Mouse (Mus musculus) adrenal gland, adult (tissue): ENCODE results near the gene Cdk14.
"Not testable (repeated sequence)": the region's sequence is repeated elsewhere in the genome, so short reads cannot be mapped to it uniquely, and the experiment has no call there.

Experiments used
- DNase-seq, 2 experiments: peaks; one replicate each; pipeline ENCODE4 v3.0.0; 2022 to 2023; ENCODE audit warnings: low spot score in 1 of 2; ENCODE audit not compliant: inconsistent age in 2 of 2

Gene Cdk14

DNA sequence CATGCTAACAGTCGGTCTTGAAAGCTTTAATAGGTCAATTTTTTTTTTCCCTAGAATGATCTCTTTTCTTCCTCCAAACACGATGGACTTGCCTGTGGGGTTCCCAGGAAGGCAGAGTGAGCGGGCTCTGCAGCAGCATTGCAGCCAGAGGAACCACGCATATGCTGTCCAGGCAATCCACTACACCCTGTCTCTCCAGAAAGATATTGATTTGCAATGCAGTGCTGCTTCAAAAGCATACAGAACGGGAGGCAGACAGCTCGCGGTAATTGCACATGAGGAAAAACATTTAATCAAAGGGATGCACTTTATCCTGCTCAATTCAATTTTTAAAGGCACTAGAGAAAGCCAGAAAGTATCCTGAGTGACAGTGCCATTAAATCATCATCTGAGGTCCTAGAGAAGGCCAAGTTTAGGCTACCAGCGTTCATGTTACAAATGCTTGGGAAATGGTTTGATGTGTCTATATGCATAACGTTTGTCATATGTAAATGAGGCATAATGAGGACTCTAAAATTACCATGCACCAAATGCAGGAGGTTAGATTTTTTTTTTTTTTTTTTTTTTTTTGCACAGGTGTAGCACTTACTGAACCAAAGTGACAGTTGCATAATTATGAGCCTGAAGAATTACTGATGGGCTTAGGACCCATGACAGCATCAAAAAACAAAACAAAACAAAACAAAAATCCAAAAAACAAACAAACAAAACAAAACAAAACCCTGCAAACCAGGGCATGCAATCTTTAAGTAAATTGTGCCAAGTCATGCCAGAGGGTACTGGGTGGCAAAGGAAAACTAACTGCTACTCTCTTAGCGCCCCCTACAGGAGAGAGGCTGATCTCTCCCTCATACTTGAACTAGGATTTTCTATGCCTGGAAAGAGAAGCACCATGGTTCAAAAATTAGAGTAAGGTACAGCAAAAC lies 154.0 kb downstream of the Cdk14 start:
- DNase-seq = peak; percentile 40 to 84

DNA sequence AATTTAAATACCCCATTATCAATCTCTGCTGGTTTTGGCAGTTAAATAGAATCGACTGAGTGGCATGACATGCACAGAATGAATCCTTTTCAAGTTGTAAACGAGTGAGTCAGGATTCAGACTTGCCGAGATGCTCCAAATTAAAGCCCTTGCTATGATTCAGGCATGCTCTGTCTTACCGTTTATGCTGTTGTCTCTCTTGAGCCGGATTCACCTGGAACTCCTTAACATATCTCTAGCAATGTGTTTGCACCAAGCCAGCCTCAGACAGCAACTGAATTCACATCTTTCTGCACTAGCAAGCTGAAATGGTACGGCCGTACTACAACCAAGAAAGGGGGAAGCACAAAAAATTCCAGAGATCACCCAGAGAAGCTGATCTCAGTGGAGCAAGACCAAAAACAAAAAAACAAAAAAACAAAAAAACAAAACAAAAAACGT lies 154.7 kb downstream of the Cdk14 start:
- DNase-seq = peak in 1 of 2 experiments; percentile 58

DNA sequence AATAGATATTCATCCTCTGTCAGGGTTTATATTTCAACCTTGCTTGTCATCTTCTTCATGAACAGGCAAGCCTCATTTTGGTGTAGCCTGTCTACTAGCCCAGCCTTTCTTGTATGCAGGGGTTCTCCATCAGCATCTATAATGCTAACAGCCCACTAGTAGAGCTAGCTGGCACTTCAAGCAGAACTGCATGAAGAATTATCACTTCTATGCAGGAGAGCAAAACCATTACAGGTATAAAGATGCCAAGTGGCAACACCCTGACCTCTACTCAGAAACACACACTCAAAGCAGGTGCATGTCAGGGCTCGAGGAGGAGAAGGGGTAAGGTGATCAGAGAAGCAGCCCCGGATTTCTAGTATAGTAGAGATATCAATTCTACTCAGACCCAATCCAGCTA lies 155.4 kb downstream of the Cdk14 start:
- DNase-seq = no peak

DNA sequence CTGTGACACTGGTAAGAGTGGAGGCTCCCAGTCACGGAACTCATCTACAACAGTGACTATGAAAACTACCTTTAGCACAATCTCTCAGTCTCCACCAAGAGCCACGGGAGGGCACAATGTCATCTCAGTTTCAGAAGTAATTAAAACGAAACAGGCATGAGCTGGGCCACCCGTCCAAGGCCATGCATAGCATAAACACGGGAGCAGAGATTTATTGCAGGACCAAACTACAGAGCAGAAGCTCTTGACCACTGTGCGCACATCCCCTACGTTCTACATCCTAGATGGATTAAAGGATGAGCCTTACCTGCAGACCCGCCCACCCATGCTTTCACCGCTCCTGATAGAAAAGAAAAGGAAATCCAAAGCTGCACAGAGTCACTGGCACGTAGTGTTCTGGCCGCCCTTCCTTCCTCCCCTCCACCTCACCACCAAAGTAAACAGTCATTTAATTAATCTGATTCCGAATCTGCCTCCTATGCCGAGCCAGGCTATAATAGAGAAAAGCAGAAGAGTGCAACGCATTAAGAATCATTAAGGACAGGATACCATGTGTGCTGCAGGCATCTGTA lies 158.3 kb downstream of the Cdk14 start:
- peak in 1 of 2 experiments; percentile 49 for DNase-seq

DNA sequence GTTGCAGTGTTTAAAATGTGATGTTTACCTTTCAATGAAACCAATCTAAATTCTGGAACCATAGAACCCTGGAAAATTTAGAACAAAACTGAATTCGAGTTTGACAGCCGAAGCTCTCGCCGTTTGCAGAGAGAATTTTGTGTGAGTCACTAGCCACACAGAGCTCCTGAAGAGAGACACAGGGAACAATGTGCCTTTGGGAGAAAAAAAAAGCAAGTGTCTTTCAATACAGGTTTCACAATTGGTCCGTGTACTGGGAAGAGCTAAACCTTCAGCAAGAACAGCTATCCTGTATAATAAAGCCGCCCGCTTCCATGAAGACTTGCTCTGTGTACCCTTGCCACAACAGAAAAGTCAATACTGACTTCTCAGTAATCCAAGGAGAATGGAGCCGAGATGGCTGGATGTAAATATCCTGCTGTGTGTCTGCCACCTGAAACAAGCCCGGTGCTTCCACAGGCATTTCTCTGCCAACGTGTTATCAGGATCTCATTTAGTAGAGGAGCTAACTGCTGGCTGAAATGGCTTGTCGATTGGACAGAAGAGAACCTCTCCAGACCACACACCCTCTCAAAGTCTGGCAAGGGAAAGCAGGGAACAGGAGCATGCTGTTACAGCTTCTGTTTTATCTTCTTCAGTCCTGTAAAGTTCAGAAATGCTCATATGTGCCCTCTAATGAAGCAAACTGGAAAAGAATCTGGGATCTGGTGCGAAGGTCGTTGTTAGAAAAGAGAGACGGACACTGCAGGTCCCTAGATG lies 159.0 kb downstream of the Cdk14 start:
- DNase-seq = peak in 1 of 2 experiments; percentile 38

DNA sequence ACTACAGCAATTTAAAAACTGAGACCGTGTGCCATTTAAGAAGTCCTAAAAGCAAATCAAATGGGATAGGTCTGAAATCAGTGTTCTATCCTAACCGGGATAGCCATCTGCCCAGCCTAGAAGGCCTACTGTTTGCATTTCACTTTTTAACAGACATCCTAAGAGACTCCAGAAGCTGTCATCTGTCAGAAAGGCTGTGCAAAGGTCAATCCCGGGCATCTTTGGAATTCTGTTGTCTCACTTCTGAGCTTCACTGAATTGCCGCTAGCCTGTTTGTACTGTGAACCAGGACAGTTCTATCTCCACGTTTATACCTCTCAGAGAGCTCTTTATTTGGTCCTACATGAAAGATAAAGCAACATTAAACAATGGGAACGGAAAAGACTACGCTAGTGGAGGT lies 159.8 kb downstream of the Cdk14 start:
- no peak for DNase-seq

DNA sequence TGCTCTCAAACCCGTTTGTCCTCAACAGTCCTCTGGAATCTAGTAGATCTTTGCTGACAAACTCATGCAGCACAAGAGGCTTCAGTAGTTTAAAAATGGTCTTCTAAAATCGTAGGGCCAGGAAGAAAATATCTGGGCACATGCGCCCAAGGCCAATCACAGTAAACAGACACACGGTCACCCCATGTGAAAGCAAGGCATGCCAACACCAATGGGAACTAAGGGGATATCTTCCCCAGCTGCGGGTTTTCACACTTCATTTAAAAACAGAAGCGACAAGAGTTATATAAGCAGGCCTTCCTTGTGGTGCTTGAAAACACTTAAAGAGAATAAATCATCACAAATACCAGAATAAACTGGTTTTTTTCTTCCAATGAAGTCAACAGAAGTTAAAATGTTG lies 165.7 kb downstream of the Cdk14 start:
- no peak for DNase-seq

DNA sequence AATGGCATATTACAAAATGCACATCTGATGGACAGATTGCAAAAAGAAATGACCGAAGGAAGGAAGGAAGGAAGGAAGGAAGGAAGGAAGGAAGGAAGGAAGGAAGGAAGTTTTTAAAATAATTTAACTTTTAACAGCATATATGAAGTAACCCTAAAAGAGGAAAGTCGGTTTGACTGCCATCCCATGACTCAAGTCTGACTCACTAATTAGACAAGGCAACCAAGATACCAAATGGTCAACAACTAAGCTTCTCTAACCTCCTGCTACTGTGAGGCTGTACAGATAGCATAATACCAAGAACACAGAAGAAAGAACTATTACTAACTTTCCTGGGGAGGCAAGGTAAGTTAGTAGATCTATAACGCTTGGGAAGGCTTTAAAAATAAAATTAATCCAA lies 166.9 kb downstream of the Cdk14 start:
- no peak for DNase-seq

DNA sequence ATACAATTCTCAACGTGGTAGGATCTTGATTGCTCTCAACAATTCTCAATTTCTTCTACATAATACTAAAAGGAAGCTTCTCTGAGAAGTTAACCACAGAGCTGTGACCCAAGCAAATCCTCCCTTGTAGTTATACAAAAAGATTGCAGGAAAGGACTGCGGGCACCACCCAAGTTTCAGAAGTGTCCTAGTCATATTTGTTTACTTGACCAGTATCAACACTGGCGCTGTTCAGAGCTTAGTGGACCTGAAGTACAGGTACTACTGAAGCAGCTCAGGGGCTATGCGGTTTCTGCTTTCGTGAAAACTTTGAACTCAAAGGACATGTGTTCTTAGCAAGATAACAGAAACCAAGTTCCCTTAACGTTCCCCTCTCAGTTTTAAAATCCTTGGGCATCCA lies 172.4 kb downstream of the Cdk14 start:
- no peak for DNase-seq

DNA sequence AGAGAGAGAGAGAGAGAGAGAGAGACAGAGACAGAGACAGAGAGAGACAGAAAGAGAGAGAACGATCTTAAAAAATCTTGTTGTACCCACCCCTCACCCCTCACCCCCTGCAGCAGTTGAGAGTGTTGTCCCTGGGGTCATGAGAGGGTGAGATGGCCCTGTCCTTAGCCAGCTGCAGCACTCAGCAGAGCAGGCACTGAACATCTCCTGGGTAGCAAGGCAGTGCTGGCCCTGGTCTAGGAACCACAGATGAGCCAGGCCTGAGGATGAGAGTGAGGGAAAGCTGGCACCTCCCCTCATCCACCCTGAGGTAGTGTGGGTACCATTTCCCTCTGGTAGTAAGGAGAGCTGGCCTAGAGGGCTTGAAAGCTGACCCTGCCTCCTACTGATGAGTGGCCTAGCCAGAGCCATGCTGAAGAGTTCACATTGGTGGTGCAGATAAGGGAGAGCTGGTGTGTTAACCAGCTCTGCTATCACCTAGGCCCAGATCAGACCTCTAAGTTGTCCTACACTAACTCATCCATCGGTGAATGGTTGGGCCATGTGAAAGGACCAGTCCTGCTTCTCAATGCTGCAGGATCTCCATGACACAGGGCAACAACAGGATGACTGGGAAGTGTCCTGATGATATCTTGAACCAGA lies 173.5 kb downstream of the Cdk14 start:
- no peak for DNase-seq

DNA sequence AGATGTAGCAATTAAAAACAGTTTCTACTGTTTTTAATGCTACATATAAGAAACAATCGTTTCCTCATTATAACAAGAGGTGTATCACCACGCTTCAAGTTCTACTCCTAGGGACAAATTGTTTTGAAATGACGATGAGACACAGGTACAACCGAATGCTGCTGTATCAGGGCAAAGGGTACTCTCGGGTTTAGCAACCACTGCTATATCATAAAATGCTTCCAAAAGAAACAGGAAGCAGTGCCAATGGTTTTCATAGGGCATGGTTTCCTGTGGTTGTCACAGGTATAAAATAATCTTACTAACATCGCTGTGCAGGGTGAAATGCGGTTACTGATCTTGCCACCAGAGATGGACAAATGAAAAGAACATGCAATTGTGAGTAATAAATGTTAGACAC lies 174.9 kb downstream of the Cdk14 start:
- no peak for DNase-seq

DNA sequence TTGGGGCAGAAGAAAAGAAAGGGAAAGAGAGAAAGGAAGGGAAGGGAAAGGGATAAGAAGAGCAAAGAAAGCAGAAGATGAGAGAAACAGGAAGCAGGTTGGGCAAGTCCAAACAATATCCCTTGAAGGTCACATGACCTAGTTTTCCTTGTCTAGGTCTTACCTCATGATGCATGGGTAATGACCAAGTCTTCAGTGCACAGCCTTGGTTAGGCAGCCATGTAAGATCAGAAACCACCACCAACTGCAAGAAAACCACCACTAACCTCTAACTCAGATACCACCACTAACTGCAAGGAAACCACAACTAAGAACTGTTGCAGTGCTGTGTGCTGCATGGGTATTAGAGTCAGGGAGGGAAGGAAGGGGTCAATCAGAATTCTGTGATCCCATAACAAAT lies 176.5 kb downstream of the Cdk14 start:
- no peak for DNase-seq

DNA sequence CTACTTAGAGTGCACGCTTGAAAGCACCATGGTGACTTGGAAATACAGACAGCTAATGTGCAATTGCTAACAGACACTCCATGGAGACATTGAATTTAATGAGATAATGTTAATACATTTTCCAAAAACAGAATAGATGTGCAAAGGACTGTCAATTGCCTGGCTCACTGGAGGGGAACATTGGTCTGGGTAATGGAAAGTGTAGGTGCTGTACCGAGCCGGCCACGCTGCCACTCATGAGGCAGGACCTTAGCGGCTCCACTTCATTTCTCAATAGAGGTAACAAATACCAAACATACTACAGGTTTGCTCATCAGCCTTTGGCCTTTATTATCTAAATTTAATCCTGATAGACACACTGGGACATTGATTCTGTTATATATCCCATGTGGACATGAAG lies 177.4 kb downstream of the Cdk14 start:
- DNase-seq = no peak

DNA sequence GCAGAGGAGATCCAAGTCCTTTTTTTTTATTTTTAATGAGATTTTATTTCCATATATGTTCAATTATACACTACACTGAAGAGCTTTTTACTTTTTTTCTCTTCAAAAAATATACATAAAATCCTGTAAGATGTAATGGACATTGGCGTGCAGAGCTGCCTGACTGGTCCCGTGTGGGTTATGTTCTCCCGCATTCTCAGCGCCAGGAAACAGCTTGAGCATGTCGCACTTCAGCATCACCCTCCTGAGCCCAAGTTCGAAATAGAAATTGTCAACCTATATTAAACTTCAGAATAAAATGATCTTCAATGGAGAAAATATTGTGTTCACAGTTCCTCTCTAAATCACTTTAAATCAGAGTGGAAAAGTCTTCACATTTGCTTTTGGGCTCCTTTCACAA lies 179.0 kb downstream of the Cdk14 start:
- no peak for DNase-seq

DNA sequence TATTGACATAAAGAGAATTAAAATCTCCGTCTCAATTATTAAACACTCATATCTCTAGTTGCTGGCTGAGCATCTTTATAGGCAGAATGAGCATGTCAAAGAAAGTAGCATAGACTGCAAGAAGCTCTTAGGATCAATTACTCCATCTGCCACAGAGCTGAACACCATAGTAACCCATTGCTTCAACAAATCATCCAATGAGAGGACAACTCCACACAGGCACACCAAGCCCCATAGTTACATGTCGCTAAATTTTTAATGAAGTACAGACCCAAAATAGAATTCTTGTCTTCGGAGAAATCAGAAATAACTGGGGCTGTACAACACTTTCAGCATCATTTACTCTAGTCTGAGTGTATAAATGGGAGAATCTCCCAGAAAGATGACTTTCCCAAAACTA lies 180.0 kb downstream of the Cdk14 start:
- no peak for DNase-seq

DNA sequence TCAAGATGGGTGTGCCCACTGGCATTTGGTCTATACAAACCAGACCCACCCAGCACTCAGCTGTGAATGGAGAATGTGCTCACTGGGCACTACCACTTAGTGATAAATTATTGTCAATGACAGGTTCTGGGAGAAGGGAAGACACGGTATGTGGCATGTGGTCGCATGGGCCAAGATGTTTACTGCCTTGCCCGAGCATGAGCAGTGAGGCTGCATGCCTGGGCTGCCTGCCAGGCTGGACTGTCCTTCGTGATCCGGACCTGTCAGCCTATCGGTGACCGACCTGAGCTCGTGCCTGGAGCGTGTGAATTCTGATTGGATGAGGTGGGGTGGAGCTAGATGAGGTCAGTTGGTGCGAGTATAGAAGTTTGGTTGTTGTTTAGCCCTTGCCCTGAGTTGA lies 185.2 kb downstream of the Cdk14 start:
- DNase-seq = not testable (repeated sequence)

DNA sequence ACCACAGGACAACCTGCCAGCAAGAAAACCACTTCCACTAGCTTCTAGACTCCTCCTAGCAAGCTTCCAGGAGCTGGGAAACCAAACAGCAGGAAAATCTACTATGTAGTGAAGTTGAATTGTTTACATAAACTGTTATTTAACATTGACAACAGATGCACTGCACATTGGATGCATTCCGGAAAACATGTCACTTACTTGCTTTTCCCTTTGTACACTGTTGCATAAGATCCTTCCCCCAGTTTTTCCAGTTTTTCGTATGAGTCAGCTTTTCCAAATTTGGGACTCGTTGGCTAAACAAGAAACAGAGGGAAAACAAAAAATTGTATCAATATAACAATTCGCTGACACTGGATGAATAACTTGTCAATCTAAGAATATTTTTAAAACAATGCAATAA lies 193.1 kb downstream of the Cdk14 start:
- DNase-seq = no peak

DNA sequence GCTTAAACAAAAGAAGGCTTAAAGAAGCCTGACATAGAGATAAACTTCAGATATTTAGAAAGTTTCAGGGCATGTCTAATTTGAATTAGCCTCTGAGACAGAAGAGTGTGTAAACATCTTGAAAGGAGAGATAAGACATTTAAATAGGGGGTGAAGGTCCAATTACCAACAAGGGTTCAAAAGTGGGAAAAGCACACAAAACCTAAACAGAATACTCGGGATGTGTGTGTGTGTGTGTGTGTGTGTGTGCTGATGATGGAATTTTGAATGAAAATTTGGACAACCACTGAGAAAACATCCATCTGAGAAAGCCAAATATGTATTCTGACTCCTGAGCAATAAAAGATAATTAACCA lies 208.4 kb downstream of the Cdk14 start:
- no peak for DNase-seq

DNA sequence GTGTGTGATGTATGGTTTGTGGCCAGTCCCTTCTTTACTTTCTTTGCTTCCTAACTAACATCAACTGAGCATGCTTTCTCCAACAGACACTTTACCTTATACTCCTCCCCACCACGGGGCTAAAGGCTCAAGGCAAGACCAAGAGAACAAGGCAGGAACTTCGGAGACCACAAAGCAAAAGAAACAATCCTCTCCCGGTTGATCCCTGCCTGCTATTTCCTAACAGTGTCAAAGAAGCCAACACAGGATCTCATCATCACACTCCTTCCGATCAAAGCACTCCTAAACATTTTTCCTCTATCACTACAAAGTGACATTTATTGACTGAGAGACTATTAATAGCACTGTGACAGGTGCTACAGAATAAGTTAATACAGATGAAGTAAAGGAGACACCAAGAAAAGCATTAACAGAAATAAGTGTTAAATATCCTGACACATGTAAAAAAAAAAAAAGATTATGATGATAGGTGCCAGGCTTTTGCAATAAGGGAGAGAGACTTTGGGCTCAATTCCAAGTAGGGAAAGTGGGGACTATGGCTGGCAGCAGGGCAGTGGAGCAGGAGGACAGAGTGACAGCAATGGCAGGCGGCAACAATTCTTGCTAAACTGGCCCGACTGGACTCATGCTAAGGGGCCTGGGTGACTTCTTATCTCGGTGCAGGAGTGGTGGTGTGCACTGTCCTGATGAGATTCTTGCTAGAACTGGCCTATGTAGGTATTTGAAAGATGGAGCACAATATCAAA lies 208.9 kb downstream of the Cdk14 start:
- peak in 1 of 2 experiments; percentile 25 for DNase-seq

DNA sequence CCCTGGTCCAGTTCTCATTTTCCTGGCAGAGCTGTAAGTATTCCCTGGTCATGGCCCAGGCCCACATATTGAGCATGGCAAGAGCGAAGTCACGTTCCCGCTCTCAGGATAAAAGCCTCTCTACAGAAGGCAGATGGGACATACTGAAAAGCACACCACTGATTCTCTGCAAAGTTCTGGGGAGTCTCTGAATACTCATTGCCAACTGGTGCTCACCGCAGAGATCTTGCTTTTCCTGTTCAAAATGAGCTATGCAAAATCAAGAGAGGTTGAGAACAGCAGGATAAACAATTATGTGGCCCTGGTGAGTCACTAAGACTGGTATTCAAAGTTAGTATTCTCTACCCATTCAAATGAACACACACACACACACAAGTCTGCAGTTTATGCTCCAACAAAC lies 212.1 kb downstream of the Cdk14 start:
- no peak for DNase-seq

DNA sequence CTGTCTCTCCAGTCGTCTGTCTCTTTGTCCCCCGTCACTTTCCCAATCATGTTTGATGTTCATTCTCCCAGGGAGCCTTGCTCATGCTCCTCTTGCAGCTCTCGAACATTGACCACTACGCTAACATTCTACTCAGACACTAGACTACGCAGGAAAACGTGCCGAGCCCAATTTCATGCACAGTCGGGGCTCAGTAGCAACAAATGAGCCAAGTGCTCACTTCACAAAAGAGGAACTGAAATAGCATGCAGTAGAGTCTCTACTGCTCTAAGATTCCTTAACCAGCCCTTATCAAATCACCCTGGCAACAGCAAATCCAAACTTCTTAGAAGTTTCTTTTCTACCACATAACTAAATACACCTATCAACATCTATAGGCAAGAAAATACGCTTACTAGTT lies 214.1 kb downstream of the Cdk14 start:
- no peak for DNase-seq
